Mouse (Mus musculus) kidney, adult 2 months (tissue): Measurements from ENCODE around the gene Gm49721.
"Not testable (repeated sequence)": the region's sequence is repeated elsewhere in the genome, so short reads cannot be mapped to it uniquely, and the experiment has no call there.

Source experiments
- CTCF ChIP-seq: fragments of 200-500 bp; conservative IDR thresholded peaks from 2 replicates; pipeline ENCODE4 v1.5.1; 2011; ENCODE audit warnings: low read depth, mild to moderate bottlenecking, control low read depth, low read length, moderate library complexity, mixed read lengths; ENCODE audit not compliant: insufficient read depth, insufficient read length
- POLR2A ChIP-seq: fragments of 200-500 bp; IDR thresholded peaks from one replicate; pipeline ENCODE4 v1.6.1; 2011; ENCODE audit warnings: low read depth, low read length, control low read depth

GRCm38 (mm10) chr17:6962936-6963335 is 15.8 kb upstream of the Gm49721 start:
- TF ChIP-seq CTCF, POLR2A: not testable (repeated sequence)
